ENCODE assay signal across 11 mouse cellular contexts in genomic region chr8:125084523-125084922, GRCm38 (mm10). TPM values are rescaled to one million over a fixed set of nuclear protein-coding genes. Genes with fewer than 3 reads are reported as not detected.
DNase-seq lines count a peak whose midpoint lies in the region; ATAC-seq and TF ChIP-seq lines count a peak whose summit lies in the region.
"Had no signal": no experiment of that assay in that cellular context is flagged by ENCODE, and none has a peak within 500 bp of the region (broad histone marks: within the 10 kb centered on the region; RNA-seq: fewer than 3 reads in every experiment).

No protein-coding gene starts in this region.

- no peak for ATAC-seq in intestine, embryonic 14.5 days (replicated peaks; ENCODE audit: low FRiP score, low TSS enrichment, low read depth)
- no peak for ATAC-seq in intestine, postnatal 0 days
- no peak for ATAC-seq in embryonic facial prominence, embryonic 13.5 days (ENCODE audit: insufficient number of reproducible peaks, insufficient read depth, low FRiP score, low TSS enrichment, low read depth)
- ATAC-seq in inflammation-experienced regulatory T-cells, adult 6 months, result no peak

- H3K9me3 ChIP-seq in intestine, embryonic 14.5 days (ENCODE audit: control insufficient read depth, low read length), result no peaks in the 10 kb centered on the region
- no peaks in the 10 kb centered on the region for H3K9me3 ChIP-seq in intestine, postnatal 0 days (ENCODE audit: control insufficient read depth)
- H3K9me3 ChIP-seq in embryonic facial prominence, embryonic 13.5 days, result no peaks in the 10 kb centered on the region

- peak overlapping the region; percentile 78; the same call in 1 of the 2 replicates for H3K27ac ChIP-seq in gastrocnemius, adult 2 months
- peak overlapping the region; percentile 74; the same call in 1 of the 2 replicates for H3K27ac ChIP-seq in intestine, embryonic 14.5 days (ENCODE audit: low read depth)
- H3K27ac ChIP-seq in intestine, postnatal 0 days (ENCODE audit: low read depth, low read length), result no peak overlapping the region
- peak overlapping the region; percentile 68; the same call in 1 of the 2 replicates for H3K27ac ChIP-seq in embryonic facial prominence, embryonic 13.5 days

- TF ChIP-seq CTCF in gastrocnemius, adult 2 months (IDR thresholded peaks at IDR 0.05), result no peak
- TF ChIP-seq CTCF in intestine, postnatal 0 days (IDR thresholded peaks at IDR 0.05; ENCODE audit: low read depth), result no peak

- no peaks in the 10 kb centered on the region for H3K27me3 ChIP-seq in intestine, embryonic 14.5 days (replicated peaks; ENCODE audit: control insufficient read depth, insufficient read depth, low read length)
- no peaks in the 10 kb centered on the region for H3K27me3 ChIP-seq in intestine, postnatal 0 days (replicated peaks; ENCODE audit: control insufficient read depth, insufficient read depth, low read length)
- H3K27me3 ChIP-seq in embryonic facial prominence, embryonic 13.5 days, result no peaks in the 10 kb centered on the region

- intact Hi-C loops in gastrocnemius, adult 2 months (cut with DNase I), result no loop called here
- intact Hi-C loops in gastrocnemius, postnatal 36 days (cut with DNase I), result no loop called here

- no peaks in the 10 kb centered on the region; the same call in none of the 2 replicates for H3K4me1 ChIP-seq in intestine, embryonic 14.5 days (replicated peaks; ENCODE audit: control insufficient read depth, insufficient read depth, low read length)
- H3K4me1 ChIP-seq in intestine, postnatal 0 days (replicated peaks; ENCODE audit: control insufficient read depth, insufficient read depth, low read length), result 0 out of 2 replicates have a peak, but pooled peaks cover 2% of the 10 kb centered on the region
- peaks cover 6% of the 10 kb centered on the region for H3K4me1 ChIP-seq in embryonic facial prominence, embryonic 13.5 days

- WGBS in intestine, embryonic 14.5 days, result 84% methylated on average over 7 of the region's 7 CpGs
- WGBS in intestine, postnatal 0 days, result 89% methylated on average over 7 of the region's 7 CpGs
- 80% methylated on average over 7 of the region's 7 CpGs for WGBS in embryonic facial prominence, embryonic 13.5 days

- no peak for DNase-seq in gastrocnemius, adult 2 months
- no peak for DNase-seq in gastrocnemius, postnatal 36 days
- no peak for DNase-seq in intestine, embryonic 14.5 days (ENCODE audit: low spot score)
- peak; percentile 40 to 67 for DNase-seq in layer of hippocampus, postnatal 25 days (ENCODE audit: extremely low spot score in 1 of 2, low spot score in 1 of 2)
- no peak for DNase-seq in spleen, postnatal 36 days (ENCODE audit: low spot score in 2 of 2)
- DNase-seq: cerebellum, postnatal 36 days; kidney, postnatal 4 days had no signal

- no peak overlapping the region for H3K4me3 ChIP-seq in gastrocnemius, adult 2 months
- no peak overlapping the region for H3K4me3 ChIP-seq in intestine, embryonic 14.5 days (ENCODE audit: low read depth, low read length)
- H3K4me3 ChIP-seq in intestine, postnatal 0 days (ENCODE audit: low read depth, low read length), result no peak overlapping the region
- no peak overlapping the region for H3K4me3 ChIP-seq in embryonic facial prominence, embryonic 13.5 days

- no peak overlapping the region for H3K4me2 ChIP-seq in intestine, embryonic 14.5 days (ENCODE audit: low read length)
- no peak overlapping the region for H3K4me2 ChIP-seq in intestine, postnatal 0 days (replicated peaks; ENCODE audit: low read depth)
- no peak overlapping the region for H3K4me2 ChIP-seq in embryonic facial prominence, embryonic 13.5 days
- H3K4me2 ChIP-seq: liver, embryonic 11.5 days had no signal

- no peaks in the 10 kb centered on the region for H3K36me3 ChIP-seq in intestine, embryonic 14.5 days (ENCODE audit: control insufficient read depth, insufficient read depth, low read length)
- no peaks in the 10 kb centered on the region for H3K36me3 ChIP-seq in intestine, postnatal 0 days (ENCODE audit: control insufficient read depth, insufficient read depth)
- H3K36me3 ChIP-seq in embryonic facial prominence, embryonic 13.5 days, result no peaks in the 10 kb centered on the region

- H3K9ac ChIP-seq in intestine, embryonic 14.5 days (ENCODE audit: low read length), result no peak overlapping the region
- no peak overlapping the region for H3K9ac ChIP-seq in intestine, postnatal 0 days (ENCODE audit: low read depth, low read length)
- no peak overlapping the region for H3K9ac ChIP-seq in embryonic facial prominence, embryonic 13.5 days

RNA-seq across cellular contexts. Expression of gene Disc1, which starts 30.5 kb away (rescaled TPM):
- total RNA-seq in gastrocnemius, adult 2 months (2021), result 1 to 10 TPM in 1 of 2 experiments, under 1 TPM in 1; 0.84 to 1.3 TPM
- under 1 TPM; 0.82 to 0.99 TPM for total RNA-seq in gastrocnemius, postnatal 36 days (2021)
- polyA plus RNA-seq in intestine, embryonic 14.5 days (2014; fragmentation: Nextera tagmentation; extraction: Ambion mirVana), result 1.9 and 2.5 TPM in 2 replicates
- 0.39 and 0.40 TPM in 2 replicates for polyA plus RNA-seq in intestine, postnatal 0 days (2015; fragmentation: Nextera tagmentation; extraction: Ambion mirVana)
- polyA plus RNA-seq in embryonic facial prominence, embryonic 13.5 days (2015; fragmentation: Nextera tagmentation; extraction: Ambion mirVana), result 3.0 and 3.3 TPM in 2 replicates
- total RNA-seq in layer of hippocampus, postnatal 25 days (2021), result 1 to 10 TPM; 4.0 to 5.1 TPM
- polyA plus RNA-seq in inflammation-experienced regulatory T-cells, adult 6 months (2017; shearing (Covaris generic)), result under 1 TPM; 0.24 to 0.61 (median 0.40) TPM

Comparison
In these comparisons a context has a peak if more than half of its experiments do, and no peak if none do; other contexts are left out.
1. DNase-seq: peak in layer of hippocampus, postnatal 25 days (2 of 2); none in gastrocnemius, adult 2 months (single experiment), gastrocnemius, postnatal 36 days (0 of 2), intestine, embryonic 14.5 days (single experiment) and spleen, postnatal 36 days (0 of 2).